In the genomic region with DNA sequence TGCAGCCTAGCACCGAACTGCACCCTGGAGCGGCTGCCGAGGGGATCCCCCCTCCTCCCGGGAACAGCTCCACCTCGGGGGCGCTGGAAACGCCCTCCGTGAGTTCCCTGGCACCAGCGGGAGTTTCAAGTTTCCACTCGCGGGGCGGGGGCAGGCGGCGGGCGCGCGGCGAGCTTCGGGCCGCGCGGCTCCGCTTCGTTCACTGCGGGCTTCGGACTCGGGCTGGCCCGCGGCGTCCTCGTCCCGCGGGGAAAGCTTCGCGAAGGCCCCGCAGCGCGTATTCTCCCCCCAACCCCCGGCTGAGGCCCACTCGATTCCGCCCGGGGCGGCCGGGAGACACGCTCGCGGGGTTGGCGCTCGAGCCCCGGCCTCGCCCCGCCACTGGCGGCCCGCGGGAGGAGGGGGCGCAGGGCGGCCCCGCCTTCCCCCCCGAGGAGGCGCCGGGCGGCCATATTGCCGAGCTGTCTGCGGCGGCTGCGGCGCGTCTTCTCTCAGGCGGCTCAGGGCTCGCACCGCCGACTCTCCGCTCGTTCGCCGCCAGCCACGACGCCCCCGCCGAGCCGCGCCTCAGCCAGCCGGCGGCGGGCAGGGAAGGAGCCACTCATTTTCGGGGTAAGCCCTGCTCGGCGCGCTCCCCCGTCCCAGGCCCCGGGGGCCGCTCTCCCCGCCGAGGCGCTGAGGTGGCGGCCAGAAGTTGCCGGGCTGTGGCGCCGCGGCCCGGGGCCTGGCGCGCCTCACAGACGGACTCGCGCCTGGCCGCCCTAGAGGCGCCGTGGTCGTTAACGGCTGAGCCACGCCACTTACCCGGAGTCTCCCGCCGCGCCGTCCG, we compare ENCODE assay signal across 8 mouse cellular contexts. TPM values are rescaled to one million over a fixed set of nuclear protein-coding genes. Genes with fewer than 3 reads are reported as not detected.
DNase-seq lines count a peak whose midpoint lies in the region; ATAC-seq and TF ChIP-seq lines count a peak whose summit lies in the region.

No protein-coding gene starts in this region.

- DNase-seq in B cell, adult 2 months: peak; percentile 80 to 86
- peak; percentile 87 for DNase-seq in heart, embryonic 10.5 days (ENCODE audit: low spot score)
- DNase-seq in liver, adult 2 months (ENCODE audit: extremely low read depth, low read depth, low spot score): no peak
- peak; percentile 77 to 82 for DNase-seq in spleen, postnatal 36 days (ENCODE audit: low spot score in 2 of 2)

- no peaks in the 10 kb centered on the region for H3K9me3 ChIP-seq in embryonic facial prominence, embryonic 15.5 days (replicated peaks)
- H3K9me3 ChIP-seq in heart, embryonic 10.5 days: no peaks in the 10 kb centered on the region
- H3K9me3 ChIP-seq in kidney, embryonic 14.5 days (ENCODE audit: control insufficient read depth, low read length): no peaks in the 10 kb centered on the region

- peak; percentile 93 for ATAC-seq in embryonic facial prominence, embryonic 15.5 days (ENCODE audit: insufficient number of reproducible peaks, low FRiP score, low TSS enrichment, low read depth)
- ATAC-seq in kidney, embryonic 14.5 days (ENCODE audit: low FRiP score, low TSS enrichment): peak; percentile 94
- ATAC-seq in monocyte, adult 5-6 weeks (replicated peaks; ENCODE audit: insufficient number of reproducible peaks, low FRiP score, low TSS enrichment, poor library complexity, severe bottlenecking): peak; percentile 44; the same call in 1 of the 2 replicates

- H3K79me2 ChIP-seq in liver, adult 2 months (ENCODE audit: control insufficient read depth, insufficient read depth, low read length): peaks cover 21% of the 10 kb centered on the region; the same call in 1 of the 2 replicates

- TF ChIP-seq POLR2A in bone marrow, adult 2 months (IDR thresholded peaks at IDR 0.05; ENCODE audit: borderline replicate concordance, control insufficient read depth, low read depth, low read length): peak; percentile 64; the same call in 1 of the 2 replicates
- TF ChIP-seq POLR2A in liver, adult 2 months (IDR thresholded peaks at IDR 0.05; ENCODE audit: extremely low read depth, insufficient read depth, low read length): peak; percentile 51; the same call in 1 of the 2 replicates

- WGBS in bone marrow, adult 2 months: under 1% methylated on average over 114 of the region's 118 CpGs
- WGBS in embryonic facial prominence, embryonic 15.5 days: under 1% methylated on average over 104 of the region's 118 CpGs
- under 1% methylated on average over 113 of the region's 118 CpGs for WGBS in heart, embryonic 10.5 days
- WGBS in kidney, embryonic 14.5 days: under 1% methylated on average over 84 of the region's 118 CpGs
- WGBS in liver, adult 2 months: under 1% methylated on average over 111 of the region's 118 CpGs

- peaks cover 2% of the 10 kb centered on the region for H3K4me1 ChIP-seq in bone marrow, adult 2 months (ENCODE audit: control insufficient read depth, insufficient read depth, low read length)
- H3K4me1 ChIP-seq in embryonic facial prominence, embryonic 15.5 days: peaks cover 20% of the 10 kb centered on the region
- H3K4me1 ChIP-seq in heart, embryonic 10.5 days: peaks cover 33% of the 10 kb centered on the region
- H3K4me1 ChIP-seq in kidney, embryonic 14.5 days (ENCODE audit: control insufficient read depth, insufficient read depth, low read length): peaks cover 14% of the 10 kb centered on the region
- H3K4me1 ChIP-seq in liver, adult 2 months (ENCODE audit: control insufficient read depth, insufficient read depth, low read length): peaks cover 13% of the 10 kb centered on the region

- no peaks in the 10 kb centered on the region for H3K36me3 ChIP-seq in embryonic facial prominence, embryonic 15.5 days
- no peaks in the 10 kb centered on the region for H3K36me3 ChIP-seq in heart, embryonic 10.5 days
- no peaks in the 10 kb centered on the region for H3K36me3 ChIP-seq in kidney, embryonic 14.5 days (ENCODE audit: control insufficient read depth, insufficient read depth, low read length)
- no peaks in the 10 kb centered on the region for H3K36me3 ChIP-seq in liver, adult 2 months (ENCODE audit: control insufficient read depth, insufficient read depth, low read length)

- H3K4me3 ChIP-seq in bone marrow, adult 2 months (replicated peaks; ENCODE audit: control insufficient read depth, low read depth, low read length): peak overlapping the region; percentile 84
- peak overlapping the region; percentile 90 for H3K4me3 ChIP-seq in embryonic facial prominence, embryonic 15.5 days (replicated peaks)
- H3K4me3 ChIP-seq in heart, embryonic 10.5 days: peak overlapping the region; percentile 98
- H3K4me3 ChIP-seq in kidney, embryonic 14.5 days (ENCODE audit: low read length): peak overlapping the region; percentile 96
- H3K4me3 ChIP-seq in liver, adult 2 months (ENCODE audit: insufficient read depth, low read depth, low read length): peak overlapping the region; percentile 91

- no peaks in the 10 kb centered on the region for H3K27me3 ChIP-seq in embryonic facial prominence, embryonic 15.5 days
- H3K27me3 ChIP-seq in heart, embryonic 10.5 days (ENCODE audit: insufficient read depth, poor library complexity, severe bottlenecking): no peaks in the 10 kb centered on the region
- H3K27me3 ChIP-seq in kidney, embryonic 14.5 days (ENCODE audit: control insufficient read depth, insufficient read depth, low read length): no peaks in the 10 kb centered on the region
- H3K27me3 ChIP-seq in liver, adult 2 months (ENCODE audit: control insufficient read depth, insufficient read depth, low read length): no peaks in the 10 kb centered on the region

- TF ChIP-seq CTCF in bone marrow, adult 2 months (IDR thresholded peaks at IDR 0.05; ENCODE audit: control insufficient read depth, insufficient read depth, low read length): no peak
- TF ChIP-seq CTCF in liver, adult 2 months (IDR thresholded peaks at IDR 0.05; ENCODE audit: low read depth, low read length): no peak

- peak overlapping the region; percentile 59 for H3K4me2 ChIP-seq in embryonic facial prominence, embryonic 15.5 days (replicated peaks)
- peak overlapping the region; percentile 71 for H3K4me2 ChIP-seq in kidney, embryonic 14.5 days (replicated peaks; ENCODE audit: low read depth, low read length)

- peak overlapping the region; percentile 99 for H3K27ac ChIP-seq in bone marrow, adult 2 months (ENCODE audit: control insufficient read depth, insufficient read depth, low read depth, low read length, poor library complexity)
- H3K27ac ChIP-seq in embryonic facial prominence, embryonic 15.5 days (replicated peaks): peak overlapping the region; percentile 100
- H3K27ac ChIP-seq in heart, embryonic 10.5 days: peak overlapping the region; percentile 100
- H3K27ac ChIP-seq in kidney, embryonic 14.5 days (ENCODE audit: low read depth, low read length): peak overlapping the region; percentile 99
- peak overlapping the region; percentile 97 for H3K27ac ChIP-seq in liver, adult 2 months (replicated peaks; ENCODE audit: insufficient read depth, low read depth, low read length)

- H3K9ac ChIP-seq in embryonic facial prominence, embryonic 15.5 days: peak overlapping the region; percentile 97
- peak overlapping the region; percentile 99 for H3K9ac ChIP-seq in kidney, embryonic 14.5 days (ENCODE audit: low read depth, low read length)
- H3K9ac ChIP-seq in liver, adult 2 months (ENCODE audit: low read depth, low read length): peak overlapping the region; percentile 99

RNA-seq across cellular contexts. Expression of gene Rdx, which starts 1.1 kb away (rescaled TPM):
- 30.5 and 35.0 TPM in 2 replicates for polyA plus RNA-seq in bone marrow, adult 2 months (2011; ENCODE audit: insufficient read depth, insufficient read length, low replicate concordance, missing spikeins)
- 105 and 109 TPM in 2 replicates for polyA plus RNA-seq in embryonic facial prominence, embryonic 15.5 days (2015; fragmentation: Nextera tagmentation; extraction: Ambion mirVana)
- 172 and 176 TPM in 2 replicates for polyA plus RNA-seq in heart, embryonic 10.5 days (2016; fragmentation: Nextera tagmentation; extraction: Ambion mirVana)
- polyA plus RNA-seq in kidney, embryonic 14.5 days (2014; fragmentation: Nextera tagmentation; extraction: Ambion mirVana): 158 and 184 TPM in 2 replicates
- total RNA-seq in liver, adult 2 months (2014; rRNA removed): 167 TPM in 2 replicates
- polyA plus RNA-seq in liver, adult 2 months (2012; rRNA removed): 30.5 and 32.7 TPM in 2 replicates
- total RNA-seq in monocyte, adult 5-6 weeks (2017): 99.0 to 134 TPM (median 123 TPM) in 3 replicates

Comparison
In these comparisons a context has a peak if more than half of its experiments do, and no peak if none do; other contexts are left out.
1. ATAC-seq: peak in every context shown above with its lines; median percentile 94 in kidney, embryonic 14.5 days; 93 in embryonic facial prominence, embryonic 15.5 days; 44 in monocyte, adult 5-6 weeks.